Mouse (Mus musculus) megakaryocyte, adult 5-6 weeks (primary cell): ENCODE measurements around the gene Usp2. TPM values are rescaled to one million over a fixed set of nuclear protein-coding genes. Genes with fewer than 3 reads are reported as not detected.

ENCODE experiments used
- ATAC-seq: 2 replicates; pipeline ENCODE4 v1.8.0; 2016; ENCODE audit warnings: mild to moderate bottlenecking, inconsistent platforms; ENCODE audit not compliant: poor library complexity, severe bottlenecking
- total RNA-seq, 2 experiments: library from RNA; stranded (forward) in 1 of 2; stranded (reverse) in 1 of 2; fragments of 153-499, 151-499 nt in 1 of 2; fragments of 221-1000, 200-1000 nt in 1 of 2; gene quantifications; 2 replicates each; pipeline versions ENCODE4 v1.2.3 to v1.2.4; 2015 to 2017

The Usp2 gene
- total RNA-seq (2015) (1.3 and 4.5 TPM in 2 replicates), total RNA-seq (2017) (1.1 and 1.3 TPM in 2 replicates)

DNA sequence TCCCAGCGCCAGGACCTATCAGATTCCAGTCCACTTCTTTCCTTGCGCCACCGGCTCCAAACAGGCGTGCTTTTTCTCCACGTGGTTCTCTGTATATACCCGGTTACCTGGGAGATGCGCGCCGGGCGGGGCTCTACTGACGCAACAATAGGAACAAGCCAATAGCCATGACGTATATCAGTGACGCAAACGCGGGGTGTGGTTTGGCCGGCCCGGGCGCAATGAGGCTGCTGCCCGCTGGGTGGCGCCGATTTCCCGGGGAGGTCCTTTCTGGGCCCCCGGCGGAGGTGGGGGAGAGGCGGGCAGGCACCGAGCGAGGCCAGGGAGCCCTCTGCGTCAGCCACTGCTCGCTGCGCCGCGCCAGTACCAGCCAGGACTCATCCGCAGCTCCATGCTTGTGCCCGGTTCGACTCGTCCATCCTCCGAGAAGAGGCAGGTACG lies at the start of gene Usp2:
Usp2 (plus strand) TSS at position 237 of the 441 bp plus-strand sequence.
- ATAC-seq, result peak; percentile 99

DNA sequence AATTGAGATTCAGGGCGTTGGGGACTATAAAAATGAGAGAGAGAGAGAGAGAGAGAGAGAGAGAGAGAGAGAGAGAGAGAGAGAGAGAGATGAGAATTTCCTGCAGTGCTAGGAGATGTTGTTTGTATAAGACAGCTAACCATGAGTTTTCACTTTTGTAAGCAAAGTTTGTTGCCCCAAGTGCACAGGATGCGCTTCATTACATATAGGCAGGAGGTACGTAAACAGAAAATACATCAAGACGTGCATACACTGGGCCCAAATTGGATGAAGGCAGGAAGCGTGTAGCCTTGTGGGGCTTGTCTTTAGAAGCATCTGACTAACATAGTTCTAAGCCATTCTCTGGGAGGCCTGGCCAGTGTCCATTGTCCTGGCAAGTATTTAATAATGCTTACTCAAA lies 49.0 kb upstream of the Usp2 start:
- no peak for ATAC-seq

DNA sequence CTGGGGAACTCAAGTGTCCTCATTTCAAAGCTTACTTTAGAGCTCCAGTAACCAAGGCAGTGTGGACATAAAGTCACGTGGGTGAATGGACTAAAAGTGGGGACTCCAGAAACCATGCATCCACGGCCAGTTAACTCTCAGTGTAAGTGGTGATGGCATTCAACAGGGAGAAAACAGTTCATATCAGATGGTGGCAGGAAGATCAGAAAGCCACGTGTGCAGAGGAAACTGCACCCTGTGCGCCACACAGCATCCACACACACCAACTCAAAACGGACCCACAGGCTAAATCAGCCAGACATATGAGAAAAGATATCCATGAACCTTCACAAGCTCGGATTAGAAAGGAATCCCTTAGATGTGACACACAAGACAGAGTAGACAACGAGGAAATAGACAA lies 46.8 kb upstream of the Usp2 start:
- ATAC-seq, result no peak

DNA sequence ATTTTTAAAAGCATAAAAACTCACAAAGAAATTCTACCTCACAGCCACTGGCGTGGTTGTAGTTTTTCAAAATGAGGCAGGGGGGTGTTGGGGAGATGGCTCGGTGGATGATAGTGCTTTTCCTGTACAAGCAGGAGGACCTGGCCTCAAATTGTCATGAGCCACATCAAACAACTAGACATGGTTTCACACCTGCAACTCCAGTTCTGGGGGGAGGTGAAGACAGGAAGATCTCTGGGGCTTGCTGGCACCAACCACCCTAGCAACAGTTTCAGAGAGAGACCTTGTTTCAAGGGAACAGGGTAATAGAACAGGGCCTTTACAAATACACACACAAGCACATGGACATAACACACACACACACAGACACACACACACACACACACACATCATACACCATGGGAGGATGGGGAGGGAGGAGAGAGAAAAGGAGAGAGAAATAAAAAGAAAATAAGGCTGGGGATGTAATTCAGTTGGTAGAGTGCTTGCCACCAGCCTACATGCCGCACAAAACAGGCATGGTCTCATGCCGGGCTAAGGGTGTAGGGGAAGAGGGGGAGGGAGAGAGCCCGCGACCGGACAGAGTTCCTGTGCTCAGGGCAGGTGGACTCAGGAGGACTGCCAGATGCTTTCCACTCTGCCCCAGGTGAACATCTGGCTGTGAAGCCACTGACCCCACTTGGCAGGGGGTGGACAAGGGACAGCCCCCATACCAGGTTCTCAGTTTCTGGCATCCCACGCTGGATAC lies 44.5 kb upstream of the Usp2 start:
- ATAC-seq, result no peak

DNA sequence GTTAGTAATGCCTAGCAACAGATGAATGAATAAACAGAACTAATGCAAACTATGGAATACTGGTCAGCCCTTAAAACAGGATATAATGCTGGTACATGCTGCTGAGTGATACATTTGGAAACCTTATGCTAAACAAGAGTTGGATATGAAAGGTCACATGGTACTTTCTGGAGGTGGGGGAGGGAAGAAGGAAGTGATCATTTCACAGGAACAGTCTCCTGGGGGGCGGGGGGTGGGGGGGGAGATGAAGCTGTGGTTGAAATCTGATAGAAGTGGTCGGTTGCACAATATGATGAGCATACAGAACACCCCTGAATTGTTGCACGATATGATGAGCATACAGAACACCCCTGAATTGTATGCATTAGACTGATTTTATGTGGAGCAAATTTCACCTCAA lies 42.7 kb upstream of the Usp2 start:
- ATAC-seq, result no peak

DNA sequence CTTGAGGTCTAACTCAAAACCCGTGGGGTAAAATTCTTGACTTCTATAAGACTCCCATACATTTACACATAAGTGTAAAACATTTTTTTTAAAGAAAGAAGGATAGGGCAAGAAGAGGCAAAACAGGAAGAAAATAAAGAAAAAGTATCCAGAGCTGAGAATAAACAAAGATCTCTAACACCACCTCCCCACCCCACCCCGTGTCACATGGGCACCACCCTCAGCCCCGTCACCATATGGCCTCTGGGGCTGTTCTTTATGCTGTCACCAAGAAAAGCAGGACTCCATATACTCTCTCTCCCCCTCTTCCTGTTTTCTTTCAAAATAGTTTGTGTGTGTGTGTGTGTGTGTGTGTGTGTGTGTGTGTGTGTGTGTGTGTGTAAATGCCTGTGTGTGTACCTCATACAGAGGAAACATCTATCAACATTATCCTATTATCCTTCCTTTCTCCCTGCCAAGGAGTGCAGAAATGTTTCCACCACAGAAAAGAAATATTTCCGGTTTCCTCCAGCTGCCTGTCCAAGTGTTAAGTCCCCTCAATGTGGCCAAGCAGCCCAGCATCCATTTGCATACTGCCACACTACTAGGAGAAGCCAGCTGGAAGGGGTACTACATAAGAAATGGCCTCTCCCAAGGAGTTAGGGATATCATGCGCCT lies 37.1 kb upstream of the Usp2 start:
- ATAC-seq, result no peak

DNA sequence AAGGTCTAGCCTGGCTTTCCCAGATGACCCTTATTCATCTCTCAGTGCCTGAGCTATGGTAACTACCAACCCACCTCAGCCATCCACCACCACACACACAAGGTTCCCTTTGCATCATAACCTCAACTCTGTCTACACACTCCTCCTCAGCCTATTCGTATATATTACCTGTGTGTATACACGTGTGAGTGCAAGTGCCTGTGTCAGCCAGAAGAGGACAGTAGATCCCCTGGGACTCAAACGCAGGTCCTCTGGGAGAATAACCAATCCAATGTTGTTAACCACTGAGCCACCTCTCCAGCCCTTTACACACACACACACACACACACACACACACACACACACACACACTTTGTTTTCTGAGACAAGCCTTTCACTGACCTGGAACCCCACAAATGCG lies 36.2 kb upstream of the Usp2 start:
- no peak for ATAC-seq

DNA sequence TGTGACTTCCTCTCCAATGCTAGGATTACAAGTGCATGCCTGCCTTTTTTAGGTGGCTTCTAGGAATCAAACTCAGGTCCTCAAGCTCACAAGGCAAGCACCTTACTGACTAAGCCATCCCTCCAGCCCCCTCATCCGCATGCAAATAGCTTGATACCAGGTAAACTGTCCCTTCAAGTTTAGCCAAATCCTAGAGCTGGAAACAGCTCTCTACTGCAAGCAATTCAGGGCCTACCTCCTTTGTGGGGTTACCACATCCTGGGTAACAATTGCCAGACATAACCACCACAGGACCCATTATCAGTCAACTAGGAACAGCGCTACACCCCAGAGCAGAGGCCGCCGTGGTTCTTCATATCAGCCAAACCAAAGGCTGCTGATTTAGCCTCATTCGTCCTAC lies 35.7 kb upstream of the Usp2 start:
- peak; percentile 63 for ATAC-seq

DNA sequence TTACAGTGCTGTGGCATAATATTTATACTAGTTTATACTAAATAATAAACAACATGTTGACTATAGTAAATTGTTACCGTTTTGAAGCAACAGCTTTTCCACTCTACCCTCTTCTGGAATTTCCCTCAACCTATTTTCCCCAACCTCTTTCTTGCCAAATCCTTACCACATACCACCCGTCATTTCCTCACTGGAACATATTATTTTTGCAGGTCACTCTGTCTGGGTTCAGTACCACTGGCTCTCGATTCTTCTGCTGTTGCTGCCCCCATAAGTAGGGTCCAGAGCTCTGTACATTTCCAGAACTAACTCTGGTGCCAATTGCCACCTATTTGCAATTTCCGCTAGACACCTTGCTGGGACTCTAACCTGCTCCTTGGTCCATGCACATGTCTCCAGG lies 34.9 kb upstream of the Usp2 start:
- no peak for ATAC-seq

DNA sequence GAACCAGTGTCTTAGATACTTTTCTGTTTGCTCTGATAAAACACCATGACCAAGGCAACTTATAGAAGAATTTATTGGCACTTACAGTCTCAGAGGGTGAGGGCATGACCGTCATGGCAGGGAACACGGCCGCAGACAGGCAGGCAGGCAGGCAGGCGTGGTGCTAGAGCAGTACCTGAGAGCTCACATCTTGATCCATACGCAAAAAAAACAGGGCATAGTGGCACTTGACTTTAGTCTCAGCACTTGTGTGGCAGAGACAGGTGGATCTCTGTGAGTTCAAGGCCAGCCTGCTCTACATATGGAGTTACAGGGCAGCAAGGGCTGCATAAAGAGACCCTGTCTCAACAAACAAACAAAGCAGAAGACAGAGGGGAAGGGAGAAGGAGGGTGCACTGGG lies 33.5 kb upstream of the Usp2 start:
- ATAC-seq, result no peak

DNA sequence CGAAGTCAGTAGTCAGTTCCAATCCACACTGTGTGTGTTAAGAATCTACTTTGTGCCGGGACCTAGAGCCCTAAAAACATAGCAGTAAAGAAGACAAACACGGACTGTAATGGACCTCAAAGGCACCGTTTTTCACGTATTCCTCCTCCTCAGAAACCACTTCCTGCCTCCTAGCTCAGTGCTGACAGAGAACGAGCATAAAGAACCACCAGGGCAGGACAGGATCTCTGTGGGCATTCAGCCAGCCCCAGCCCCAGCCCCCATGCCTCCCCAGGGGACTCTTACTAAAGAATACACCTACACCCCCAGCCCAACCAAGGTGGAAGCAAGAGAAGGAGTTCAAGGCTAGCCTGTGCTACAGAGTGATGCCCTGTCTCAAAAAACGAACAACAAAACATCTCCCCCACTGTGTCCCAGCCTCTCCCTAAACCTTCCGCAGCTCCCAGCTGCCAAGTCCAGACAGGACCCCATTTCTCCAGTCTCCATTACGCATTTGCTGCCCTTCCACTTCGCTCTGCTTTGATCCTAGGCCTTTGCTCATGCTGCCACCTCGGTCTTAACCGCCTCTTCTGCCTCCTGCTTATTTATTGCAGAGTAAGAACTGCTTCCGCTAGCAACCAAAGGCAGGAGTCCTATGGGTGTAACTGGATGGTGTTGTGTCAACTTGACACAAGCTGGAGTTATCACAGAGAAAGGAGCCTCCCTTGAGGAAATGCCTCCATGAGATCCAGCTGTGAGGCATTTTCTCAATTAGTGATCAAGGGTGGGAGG lies 32.7 kb upstream of the Usp2 start:
- no peak for ATAC-seq

DNA sequence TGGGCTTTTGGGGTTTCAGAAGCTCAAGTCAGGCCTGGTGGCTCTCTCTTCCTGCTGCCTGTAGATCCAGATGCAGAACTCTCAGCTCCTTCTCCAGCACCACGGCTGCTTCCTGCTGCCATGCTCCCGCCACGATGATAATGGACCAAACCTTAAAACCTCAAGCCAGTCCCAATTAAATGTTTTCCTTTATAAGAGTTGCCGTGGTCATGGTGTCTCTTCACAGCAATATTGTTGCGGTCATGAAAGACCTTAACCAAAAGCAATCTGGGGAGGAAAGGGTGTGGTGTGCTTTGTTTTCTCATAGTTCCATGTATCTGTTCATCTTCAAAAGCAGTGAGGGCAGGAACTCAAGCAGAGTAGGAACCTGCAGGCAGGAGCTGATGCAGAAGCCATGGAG lies 29.7 kb upstream of the Usp2 start:
- ATAC-seq, result no peak

DNA sequence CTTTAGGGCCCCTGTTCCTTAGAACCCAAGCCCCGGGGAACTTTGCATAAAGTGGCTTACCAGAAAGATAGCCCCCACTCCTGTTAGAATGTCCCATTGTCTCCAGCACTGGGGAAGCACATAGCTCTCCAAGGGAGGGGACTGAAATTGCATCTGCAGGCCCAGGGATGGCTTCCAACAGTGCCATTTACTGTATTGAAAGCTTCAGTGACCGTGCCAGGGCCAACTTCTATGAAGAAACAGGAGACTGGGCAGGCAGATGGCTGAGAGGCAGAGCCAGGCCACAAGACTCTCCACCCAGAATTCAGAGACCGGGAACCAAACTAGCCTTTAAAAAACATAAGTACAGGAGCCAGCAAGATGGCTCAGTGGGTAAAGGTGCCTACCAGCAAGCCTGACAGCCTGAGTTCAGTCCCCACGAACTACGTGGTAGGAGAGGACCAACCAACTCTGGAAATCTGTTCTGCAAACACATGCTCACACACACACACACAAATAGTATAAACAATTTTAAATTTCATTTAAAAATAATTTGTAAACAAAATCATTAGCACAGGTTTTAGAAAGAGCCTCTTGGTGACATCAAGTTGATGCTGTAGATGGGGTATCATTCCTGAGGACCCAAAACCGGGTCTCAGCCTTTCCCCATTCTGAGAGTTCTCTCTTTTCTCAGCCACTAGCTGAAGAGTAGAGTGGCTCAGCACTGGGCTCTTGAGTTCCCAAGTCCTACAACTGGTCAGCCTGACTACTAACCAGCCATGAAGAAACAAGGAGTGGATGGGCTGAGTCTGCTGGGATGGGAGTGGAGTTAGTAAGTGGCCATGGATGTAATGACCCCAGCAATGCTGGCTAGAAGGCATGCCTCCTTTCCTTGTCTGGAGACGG lies 25.1 kb upstream of the Usp2 start:
- ATAC-seq, result no peak

DNA sequence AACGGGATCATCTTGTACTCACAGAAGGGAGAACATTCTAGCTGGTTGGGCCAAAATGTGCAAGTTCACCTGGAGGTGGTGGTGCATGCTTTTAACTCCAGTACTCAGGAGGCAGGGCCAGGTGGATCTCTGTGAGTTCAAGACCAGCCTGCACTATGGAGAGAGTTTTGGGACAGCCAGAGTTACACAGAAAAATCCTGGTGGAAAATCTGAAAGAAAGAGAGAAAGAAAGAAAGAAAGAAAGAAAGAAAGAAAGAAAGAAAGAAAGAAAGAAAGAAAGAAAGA lies 24.5 kb upstream of the Usp2 start:
- ATAC-seq, result no peak

DNA sequence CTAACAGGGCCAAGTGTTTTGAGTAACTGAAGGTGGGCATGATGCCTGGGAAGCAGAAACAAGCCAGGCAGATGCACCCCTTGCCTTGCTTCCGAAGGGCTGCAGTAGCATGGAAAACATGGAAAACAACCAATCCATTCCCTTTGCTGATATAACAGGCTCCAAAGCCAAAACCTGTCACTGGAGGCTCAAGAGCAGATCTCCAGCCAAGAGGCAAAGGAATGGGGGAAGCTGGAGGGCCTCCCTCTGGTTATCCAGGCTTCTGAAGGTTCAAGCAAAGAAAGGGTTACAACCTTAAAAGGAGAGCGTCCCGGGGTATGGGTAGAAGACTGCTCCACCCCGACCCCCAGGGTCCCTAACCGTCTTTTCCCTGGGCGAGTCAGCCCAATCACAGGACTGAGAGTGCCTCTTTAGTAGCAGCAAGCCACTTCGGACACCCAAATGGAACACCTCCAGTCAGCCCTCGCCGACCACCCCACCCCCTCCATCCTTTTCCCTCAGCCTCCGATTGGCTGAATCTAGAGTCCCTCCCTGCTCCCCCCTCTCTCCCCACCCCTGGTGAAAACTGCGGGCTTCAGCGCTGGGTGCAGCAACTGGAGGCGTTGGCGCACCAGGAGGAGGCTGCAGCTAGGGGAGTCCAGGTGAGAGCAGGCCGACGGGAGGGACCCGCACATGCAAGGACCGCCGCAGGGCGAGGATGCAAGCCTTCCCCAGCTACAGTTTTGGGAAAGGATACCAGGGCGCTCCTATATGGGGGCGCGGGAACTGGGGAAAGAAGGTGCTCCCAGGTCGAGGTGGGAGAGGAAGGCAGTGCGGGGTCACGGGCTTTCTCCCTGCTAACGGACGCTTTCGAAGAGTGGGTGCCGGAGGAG lies 23.7 kb upstream of the Usp2 start, which contains the start of gene Thy1:
Thy1 (plus strand) TSS at position 549 of the 872 bp plus-strand sequence.
- peak; percentile 43; the same call in 1 of the 2 replicates for ATAC-seq

DNA sequence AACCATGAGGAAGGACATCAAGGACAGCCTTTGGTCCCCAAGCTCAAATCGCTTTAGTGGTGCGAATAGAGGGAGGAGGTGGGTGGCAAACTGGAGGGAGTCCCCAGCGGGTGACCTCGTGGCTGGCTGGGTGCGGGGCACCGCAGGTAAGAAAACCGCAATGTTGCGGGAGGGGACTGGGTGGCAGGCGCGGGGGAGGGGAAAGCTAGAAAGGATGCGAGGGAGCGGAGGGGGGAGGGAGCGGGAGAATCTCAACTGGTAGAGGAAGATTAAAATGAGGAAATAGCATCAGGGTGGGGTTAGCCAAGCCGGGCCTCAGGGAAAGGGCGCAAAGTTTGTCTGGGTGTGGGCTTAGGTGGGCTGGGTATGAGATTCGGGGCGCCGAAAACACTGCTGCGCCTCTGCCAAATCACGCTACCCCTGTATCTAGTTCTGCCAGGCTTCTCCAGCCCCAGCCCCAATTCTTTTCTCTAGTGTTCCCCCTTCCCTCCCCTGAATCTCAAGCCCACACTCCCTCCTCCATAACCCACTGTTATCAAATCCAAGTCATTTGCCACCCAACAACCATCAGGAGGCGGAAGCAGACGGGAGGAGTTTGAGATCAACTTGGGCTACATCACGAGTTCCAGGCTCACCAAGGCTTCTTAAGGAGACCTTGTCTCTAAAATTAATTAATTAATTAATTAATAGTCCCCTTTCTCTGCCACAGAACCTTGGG lies 23.0 kb upstream of the Usp2 start:
- ATAC-seq, result peak; percentile 78

DNA sequence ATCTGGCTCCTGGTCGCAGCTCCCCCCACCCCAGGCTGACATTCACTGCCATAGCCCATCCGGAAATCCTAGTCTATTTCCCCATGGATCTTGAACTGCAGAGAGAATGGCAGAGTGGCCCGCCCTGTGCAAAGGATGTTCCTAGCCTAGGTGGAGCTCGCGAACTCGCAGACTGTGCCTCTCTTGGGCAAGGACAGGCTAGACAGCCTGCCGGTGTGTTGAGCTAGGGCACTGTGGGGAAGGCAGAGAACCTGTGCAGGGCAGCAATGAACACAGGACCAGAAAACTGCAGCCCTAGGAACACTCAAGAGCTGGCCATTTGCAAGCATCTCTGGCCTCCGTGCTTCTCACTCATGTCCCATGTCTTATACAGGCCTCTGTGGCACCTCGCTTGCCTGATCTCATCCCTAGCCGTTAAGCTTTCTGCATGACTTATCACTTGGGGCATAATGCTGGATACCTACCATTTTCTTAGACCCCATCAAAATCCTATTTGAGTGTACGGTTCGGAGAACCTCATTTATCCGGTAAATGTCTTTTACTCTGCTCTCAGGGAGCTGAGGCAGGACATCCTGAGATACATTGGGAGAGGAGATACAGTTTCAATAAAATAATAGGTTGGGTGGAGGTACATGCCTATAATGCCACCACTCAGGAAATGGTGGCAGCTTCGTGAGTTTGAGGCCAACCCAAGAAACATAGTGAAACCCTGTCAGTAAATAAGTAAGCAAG lies 22.2 kb upstream of the Usp2 start:
- ATAC-seq, result no peak

DNA sequence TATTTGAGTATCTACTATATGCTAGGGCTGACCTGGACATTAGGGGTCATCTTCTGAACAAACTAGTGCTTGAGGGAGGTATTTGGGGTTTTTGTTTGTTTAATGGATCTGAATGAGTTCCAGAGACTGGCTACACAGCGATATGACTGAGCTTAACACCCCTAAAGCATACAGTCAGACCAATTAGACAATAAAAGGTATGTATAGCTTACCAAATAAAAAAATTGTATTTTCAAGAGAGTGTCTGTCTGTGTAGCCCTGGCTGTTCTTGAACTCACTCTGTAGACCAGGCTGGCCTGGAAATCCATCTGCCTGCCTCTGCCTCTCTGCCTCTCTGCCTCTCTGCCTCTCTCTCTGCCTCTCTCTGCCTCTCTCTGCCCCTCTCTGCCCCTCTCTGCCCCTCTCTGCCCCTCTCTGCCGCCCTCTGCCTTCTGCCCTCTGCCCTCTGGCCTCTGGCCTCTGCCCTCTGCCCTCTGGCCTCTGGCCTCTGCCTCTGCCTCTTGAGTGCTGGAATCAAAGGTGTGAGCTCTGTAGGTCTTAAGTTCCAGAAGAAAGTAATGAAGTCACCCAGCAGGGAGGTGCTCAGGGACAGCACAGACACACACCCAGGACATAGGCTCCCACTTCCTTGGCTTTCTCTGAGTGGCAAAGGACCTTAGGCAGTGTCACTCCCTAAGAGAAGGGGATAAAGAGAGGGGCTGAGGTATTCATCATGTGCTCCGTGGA lies 21.5 kb upstream of the Usp2 start:
- no peak for ATAC-seq
